Mouse (Mus musculus): ENCODE measurements around the gene Serpinb1c. TPM values are rescaled to one million over a fixed set of nuclear protein-coding genes. Genes with fewer than 3 reads are reported as not detected.

The Serpinb1c gene
- 0.63 TPM for polyA plus RNA-seq (2014; fragmentation: Illumina TruSeq; extraction: RNeasy Lipid Tissue Mini Kit (QIAGEN cat#74804); ENCODE audit: low read depth, low replicate concordance)

GRCm38 (mm10) chr13:32898111-32898510, at the start of gene Serpinb1c:
TSS of gene Serpinb1c (minus strand) at chr13:32898211.

GRCm38 (mm10) chr13:32850668-32851404, 47.2 kb downstream of the Serpinb1c start, which contains the start of gene Serpinb1a:
TSS of gene Serpinb1a (minus strand) at chr13:32851185.

Other genes starting within 250 kb of the Serpinb1c start
- gene Mylk4, start 114.3 kb downstream of the Serpinb1c start, polyA plus RNA-seq (2014; fragmentation: Illumina TruSeq; extraction: RNeasy Lipid Tissue Mini Kit (QIAGEN cat#74804); ENCODE audit: low read depth, low replicate concordance): not detected
- 25.4 TPM for gene Wrnip1, start 96.2 kb downstream of the Serpinb1c start, polyA plus RNA-seq (2014; fragmentation: Illumina TruSeq; extraction: RNeasy Lipid Tissue Mini Kit (QIAGEN cat#74804); ENCODE audit: low read depth, low replicate concordance)
- not detected for gene D930007J09Rik, start 95.4 kb downstream of the Serpinb1c start, polyA plus RNA-seq (2014; fragmentation: Illumina TruSeq; extraction: RNeasy Lipid Tissue Mini Kit (QIAGEN cat#74804); ENCODE audit: low read depth, low replicate concordance)
- 685 TPM for gene Serpinb1a, start 47.0 kb downstream of the Serpinb1c start, polyA plus RNA-seq (2014; fragmentation: Illumina TruSeq; extraction: RNeasy Lipid Tissue Mini Kit (QIAGEN cat#74804); ENCODE audit: low read depth, low replicate concordance)
- 10.7 TPM for gene Serpinb6b, start 67.0 kb upstream of the Serpinb1c start, polyA plus RNA-seq (2014; fragmentation: Illumina TruSeq; extraction: RNeasy Lipid Tissue Mini Kit (QIAGEN cat#74804); ENCODE audit: low read depth, low replicate concordance)
- 29.4 TPM for gene Serpinb9, start 105.0 kb upstream of the Serpinb1c start, polyA plus RNA-seq (2014; fragmentation: Illumina TruSeq; extraction: RNeasy Lipid Tissue Mini Kit (QIAGEN cat#74804); ENCODE audit: low read depth, low replicate concordance)
- not detected for gene Serpinb9b, start 129.2 kb upstream of the Serpinb1c start, polyA plus RNA-seq (2014; fragmentation: Illumina TruSeq; extraction: RNeasy Lipid Tissue Mini Kit (QIAGEN cat#74804); ENCODE audit: low read depth, low replicate concordance)
- gene Serpinb1b, start 180.4 kb upstream of the Serpinb1c start, polyA plus RNA-seq (2014; fragmentation: Illumina TruSeq; extraction: RNeasy Lipid Tissue Mini Kit (QIAGEN cat#74804); ENCODE audit: low read depth, low replicate concordance): 0.35 TPM